Mouse (Mus musculus) midbrain, embryonic 14.5 days (tissue): ENCODE measurements around the gene Shb. TPM values are rescaled to one million over a fixed set of nuclear protein-coding genes. Genes with fewer than 3 reads are reported as not detected.

ENCODE experiments used
- ATAC-seq: fragments of 200-750 bp; cut with Nextera tagmentation; 2 replicates; pipeline ENCODE4 v1.8.0; 2017; ENCODE audit warnings: moderate number of reproducible peaks, moderate library complexity; ENCODE audit not compliant: low FRiP score, low TSS enrichment
- DNase-seq: peaks from one replicate; pipeline ENCODE4 v3.0.0-alpha.2; 2015
- H3K27ac ChIP-seq: fragments of 300-500 bp; sonication (generic); replicated peaks from 2 replicates; pipeline ENCODE4 v1.5.1; 2014; ENCODE audit warnings: mild to moderate bottlenecking, low read depth, low read length, moderate library complexity
- H3K27me3 ChIP-seq: fragments of 300-500 bp; sonication (generic); 2 replicates; pipeline ENCODE4 v1.6.1; 2014; ENCODE audit warnings: low read length, control low read depth, mixed read lengths; ENCODE audit not compliant: control insufficient read depth, insufficient read depth
- H3K36me3 ChIP-seq: fragments of 300-500 bp; sonication (generic); 2 replicates; pipeline ENCODE4 v1.6.1; 2014; ENCODE audit warnings: low read length, control low read depth; ENCODE audit not compliant: control insufficient read depth, insufficient read depth
- H3K4me1 ChIP-seq: fragments of 300-500 bp; sonication (generic); 2 replicates; pipeline ENCODE4 v1.6.1; 2014; ENCODE audit warnings: mild to moderate bottlenecking, antibody characterized with exemption, low read length, control low read depth; ENCODE audit not compliant: control insufficient read depth, insufficient read depth
- H3K4me2 ChIP-seq: fragments of 300-500 bp; sonication (generic); 2 replicates; pipeline ENCODE4 v1.6.1; 2014; ENCODE audit warnings: mild to moderate bottlenecking, low read length, moderate library complexity
- H3K4me3 ChIP-seq: fragments of 300-500 bp; sonication (generic); replicated peaks from 2 replicates; pipeline ENCODE4 v1.5.1; 2014; ENCODE audit warnings: low read depth, low read length
- H3K9ac ChIP-seq: fragments of 300-500 bp; sonication (generic); replicated peaks from 2 replicates; pipeline ENCODE4 v1.6.1; 2014; ENCODE audit warnings: mild to moderate bottlenecking, low read length, moderate library complexity
- H3K9me3 ChIP-seq: fragments of 300-500 bp; sonication (generic); 2 replicates; pipeline ENCODE4 v1.6.1; 2016; ENCODE audit warnings: low read length, control low read depth, mixed read lengths; ENCODE audit not compliant: control insufficient read depth
- WGBS: fragments of 180-500 bp; shearing (Covaris S2); extraction: QIAGEN DNeasy Blood & Tissue Kit; methylation state at CpG from one replicate; pipeline ENCODE4 v1.1.7; 2014; 5-methylcytosine and 5-hydroxymethylcytosine counted together
- polyA plus RNA-seq: library from polyadenylated mRNA; unstranded; fragments of >200 nt; fragmentation: Nextera tagmentation; extraction: Ambion mirVana; gene quantifications from 2 replicates; pipeline ENCODE4 v1.2.1, GENCODE M21; 2014

The Shb gene
- polyA plus RNA-seq, 1 experiment from 2014 or later: 10.2 TPM

- H3K4me2 ChIP-seq: no peak overlapping the region
- H3K27me3 ChIP-seq: no peaks in the 10 kb centered on the region
- H3K4me1 ChIP-seq: peaks cover 51% of the 10 kb centered on the region
- H3K36me3 ChIP-seq: no peaks in the 10 kb centered on the region
- no peaks in the 10 kb centered on the region for H3K9me3 ChIP-seq
- no peak overlapping the region for H3K9ac ChIP-seq
- no peak overlapping the region for H3K27ac ChIP-seq
- no peak overlapping the region for H3K4me3 ChIP-seq
- ATAC-seq: no peak
- no peak for DNase-seq
- 65% methylated on average over 8 of the region's 8 CpGs for WGBS
Observed at GRCm38 (mm10) chr4:45495531-45496201, 36.6 kb downstream of the Shb start.

GRCm38 (mm10) chr4:45493786-45494400 is 38.4 kb downstream of the Shb start:
- 14% methylated on average over 6 of the region's 6 CpGs for WGBS
- H3K9ac ChIP-seq: no peak overlapping the region; the same call in 1 of the 2 replicates
- H3K36me3 ChIP-seq: no peaks in the 10 kb centered on the region
- H3K4me2 ChIP-seq: no peak overlapping the region
- H3K4me1 ChIP-seq: peaks cover 65% of the 10 kb centered on the region
- no peaks in the 10 kb centered on the region for H3K27me3 ChIP-seq
- H3K27ac ChIP-seq: no peak overlapping the region
- H3K9me3 ChIP-seq: no peaks in the 10 kb centered on the region
- H3K4me3 ChIP-seq: no peak overlapping the region
- no peak for DNase-seq
- ATAC-seq: no peak

- WGBS: 13% methylated on average over 7 of the region's 7 CpGs
- Histone ChIP-seq H3K27ac (no peak overlapping the region), H3K9ac (no peak overlapping the region), H3K9me3 (no peaks in the 10 kb centered on the region), H3K27me3 (no peaks in the 10 kb centered on the region), H3K4me3 (no peak overlapping the region), H3K4me1 (peaks cover 57% of the 10 kb centered on the region), H3K36me3 (no peaks in the 10 kb centered on the region), H3K4me2 (no peak overlapping the region)
- ATAC-seq (no peak), DNase-seq (no peak)
Observed at GRCm38 (mm10) chr4:45493118-45493517, 39.2 kb downstream of the Shb start.

- H3K27me3 ChIP-seq: no peaks in the 10 kb centered on the region
- H3K36me3 ChIP-seq: no peaks in the 10 kb centered on the region
- no peak overlapping the region for H3K4me2 ChIP-seq
- peaks cover 53% of the 10 kb centered on the region for H3K4me1 ChIP-seq
- 50% methylated on average over 5 of the region's 5 CpGs for WGBS
- H3K9me3 ChIP-seq: no peaks in the 10 kb centered on the region
- no peak overlapping the region for H3K9ac ChIP-seq
- DNase-seq: no peak
- H3K27ac ChIP-seq: no peak overlapping the region
- no peak overlapping the region for H3K4me3 ChIP-seq
- no peak for ATAC-seq
Observed at GRCm38 (mm10) chr4:45492681-45493081, 39.6 kb downstream of the Shb start.

GRCm38 (mm10) chr4:45491685-45492601 is 40.3 kb downstream of the Shb start:
- H3K9me3 ChIP-seq: no peaks in the 10 kb centered on the region
- H3K27me3 ChIP-seq: no peaks in the 10 kb centered on the region; the same call in 1 of the 2 replicates
- H3K4me2 ChIP-seq: no peak overlapping the region
- no peaks in the 10 kb centered on the region for H3K36me3 ChIP-seq
- no peak for DNase-seq
- no peak for ATAC-seq
- H3K4me3 ChIP-seq: no peak overlapping the region
- peaks cover 53% of the 10 kb centered on the region for H3K4me1 ChIP-seq
- no peak overlapping the region for H3K9ac ChIP-seq
- no peak overlapping the region for H3K27ac ChIP-seq
- WGBS: 51% methylated on average over 16 of the region's 16 CpGs

GRCm38 (mm10) chr4:45491119-45491679 is 41.1 kb downstream of the Shb start:
- ATAC-seq (no peak), DNase-seq (no peak)
- peaks cover 53% of the 10 kb centered on the region for H3K4me1 ChIP-seq
- H3K4me3 ChIP-seq: no peak overlapping the region
- no peaks in the 10 kb centered on the region; the same call in 1 of the 2 replicates for H3K27me3 ChIP-seq
- no peaks in the 10 kb centered on the region for H3K9me3 ChIP-seq
- H3K27ac ChIP-seq: no peak overlapping the region
- no peak overlapping the region for H3K4me2 ChIP-seq
- 43% methylated on average over 6 of the region's 6 CpGs for WGBS
- peak overlapping the region; percentile 23; the same call in 1 of the 2 replicates for H3K9ac ChIP-seq
- H3K36me3 ChIP-seq: no peaks in the 10 kb centered on the region

GRCm38 (mm10) chr4:45490036-45490752 is 42.1 kb downstream of the Shb start:
- no peak overlapping the region for H3K4me2 ChIP-seq
- no peak overlapping the region for H3K4me3 ChIP-seq
- H3K9me3 ChIP-seq: no peaks in the 10 kb centered on the region
- H3K27me3 ChIP-seq: no peaks in the 10 kb centered on the region; the same call in 1 of the 2 replicates
- H3K4me1 ChIP-seq: peaks cover 51% of the 10 kb centered on the region
- peak overlapping the region; percentile 20; the same call in 1 of the 2 replicates for H3K9ac ChIP-seq
- ATAC-seq (peak; percentile 28; the same call in 1 of the 2 replicates), DNase-seq (peak; percentile 71)
- no peaks in the 10 kb centered on the region for H3K36me3 ChIP-seq
- 8% methylated on average over 8 of the region's 8 CpGs for WGBS
- H3K27ac ChIP-seq: peak overlapping the region; percentile 42
